Mouse (Mus musculus) layer of hippocampus, adult 8-10 months (tissue): ENCODE data around the gene Rrp1. TPM values are rescaled to one million over a fixed set of nuclear protein-coding genes. Genes with fewer than 3 reads are reported as not detected.

Source experiments
- DNase-seq, 2 experiments: peaks; one replicate each; pipeline ENCODE4 v3.0.0; 2022; ENCODE audit warnings: low spot score in 2 of 2
- total RNA-seq, 4 experiments: library from RNA; stranded (reverse); gene quantifications; 2 replicates each; pipeline ENCODE4 v1.2.4; 2022

The Rrp1 gene
- total RNA-seq = 100 to 1,000 TPM; 323 to 359 (median 334) TPM

- DNase-seq = peak; percentile 95 to 98
Observed at GRCm38 (mm10) chr10:78412319-78413151, at the start of gene Rrp1. TSS of gene Rrp1 (minus strand) at chr10:78413043.

DNA sequence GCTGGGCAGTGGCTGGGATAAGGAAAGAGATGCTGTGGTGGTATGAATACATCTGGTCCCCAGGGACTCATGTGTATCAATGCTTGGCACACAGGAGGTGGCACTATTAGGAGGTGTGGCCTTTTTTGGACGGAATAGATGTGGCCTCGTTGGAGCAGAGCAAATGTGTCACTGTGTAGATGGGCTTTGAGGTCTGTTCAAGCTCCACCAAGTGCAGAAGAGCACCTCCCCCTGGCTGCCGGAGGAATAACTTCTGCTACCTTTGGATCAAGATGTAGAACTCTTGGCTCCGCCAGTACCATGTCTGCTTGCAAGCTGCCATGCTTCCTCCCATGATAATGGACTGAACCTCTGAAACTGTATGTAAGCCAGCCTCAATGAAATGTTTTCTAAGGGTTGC, 48.9 kb upstream of the Rrp1 start:
- DNase-seq = no peak

- no peak for DNase-seq
Observed at GRCm38 (mm10) chr10:78460463-78460862, 47.6 kb upstream of the Rrp1 start.

GRCm38 (mm10) chr10:78458348-78459111, 45.7 kb upstream of the Rrp1 start:
- no peak for DNase-seq

GRCm38 (mm10) chr10:78457495-78458347, 44.9 kb upstream of the Rrp1 start:
- DNase-seq = no peak

- peak; percentile 47 to 62 for DNase-seq
Observed at GRCm38 (mm10) chr10:78456696-78457095, 43.9 kb upstream of the Rrp1 start.

DNA sequence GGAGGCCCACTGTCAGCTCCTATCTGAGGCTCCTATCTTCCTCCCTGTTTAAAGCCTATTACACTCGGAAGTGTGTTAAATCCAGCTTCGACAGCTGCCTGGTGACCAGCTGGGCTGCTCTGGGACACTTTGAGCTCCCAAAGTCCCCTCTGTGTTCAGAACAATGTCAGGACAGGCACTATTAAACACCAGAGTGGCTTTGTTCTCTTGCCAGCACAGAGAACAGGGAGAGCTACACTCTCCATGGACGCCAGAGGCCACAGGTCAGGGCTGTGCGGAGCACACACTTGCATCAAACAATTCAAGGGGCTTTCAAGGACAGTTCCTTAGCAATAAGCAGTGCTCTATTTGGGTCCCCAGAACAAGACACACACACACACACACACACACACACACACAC, 39.8 kb upstream of the Rrp1 start:
- no peak for DNase-seq

DNA sequence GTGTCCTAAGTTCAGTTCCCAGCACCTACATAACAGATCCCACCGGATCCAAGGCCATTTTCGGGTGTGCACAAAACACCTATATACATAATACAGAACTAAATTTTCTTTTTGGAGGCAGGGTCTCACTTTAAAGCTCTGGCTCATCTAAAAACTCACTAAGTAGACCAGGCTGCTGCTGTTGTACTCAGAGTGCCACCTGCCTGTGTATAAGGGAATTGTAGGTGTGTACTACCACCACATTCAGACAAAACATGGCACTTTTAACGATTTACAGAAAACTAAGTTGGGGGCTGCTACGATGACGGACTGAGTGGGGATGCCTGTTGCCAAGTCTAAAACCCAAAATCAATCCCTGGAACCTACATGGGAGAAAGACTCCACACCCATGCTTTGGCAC, 37.9 kb upstream of the Rrp1 start:
- DNase-seq = no peak

GRCm38 (mm10) chr10:78447396-78447795, 34.6 kb upstream of the Rrp1 start:
- DNase-seq = no peak

GRCm38 (mm10) chr10:78446195-78446594, 33.4 kb upstream of the Rrp1 start:
- no peak for DNase-seq

GRCm38 (mm10) chr10:78442292-78442691, 29.4 kb upstream of the Rrp1 start:
- no peak for DNase-seq

- no peak for DNase-seq
Observed at GRCm38 (mm10) chr10:78441606-78442005, 28.8 kb upstream of the Rrp1 start.

DNA sequence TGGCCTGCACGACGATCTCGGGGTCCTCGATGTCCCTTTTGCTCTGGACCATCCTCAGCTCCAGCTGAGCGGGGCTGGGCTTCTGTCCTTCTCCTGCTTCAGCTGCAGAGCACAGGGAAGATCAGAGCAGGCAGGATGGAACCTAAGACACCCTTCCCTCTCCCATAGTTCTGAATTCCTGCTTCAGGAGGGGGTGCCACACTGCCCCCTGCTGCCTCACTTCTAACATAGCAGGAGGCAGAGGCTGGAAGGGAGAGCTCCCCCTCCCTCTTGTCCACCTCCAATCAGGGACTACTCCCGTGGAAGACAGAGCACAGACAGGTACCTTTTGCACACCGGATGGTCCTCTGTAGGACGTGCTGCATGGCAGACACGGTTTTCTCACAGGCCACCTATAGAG, 28.0 kb upstream of the Rrp1 start:
- no peak for DNase-seq

GRCm38 (mm10) chr10:78439990-78440389, 27.1 kb upstream of the Rrp1 start:
- DNase-seq = no peak

DNA sequence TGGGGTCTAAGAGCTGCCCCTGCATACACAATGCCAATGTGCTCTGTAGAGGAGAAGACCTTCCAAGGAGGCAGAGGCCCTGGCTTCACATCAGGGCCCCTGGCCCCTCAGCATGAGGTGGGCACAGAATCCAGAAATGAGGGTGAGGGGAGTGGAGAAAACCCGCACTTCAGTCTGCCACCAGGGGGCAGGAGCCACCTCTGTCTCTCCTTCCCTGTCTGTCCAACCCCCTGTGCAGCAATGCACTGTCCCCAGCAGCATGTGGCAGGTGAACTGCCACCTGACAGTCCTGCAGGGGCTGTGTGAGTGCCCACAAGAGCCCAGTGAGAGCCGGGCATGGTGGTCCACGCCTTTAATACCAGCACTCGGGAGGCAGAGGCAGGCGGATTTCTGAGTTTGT, 26.7 kb upstream of the Rrp1 start:
- no peak for DNase-seq

DNA sequence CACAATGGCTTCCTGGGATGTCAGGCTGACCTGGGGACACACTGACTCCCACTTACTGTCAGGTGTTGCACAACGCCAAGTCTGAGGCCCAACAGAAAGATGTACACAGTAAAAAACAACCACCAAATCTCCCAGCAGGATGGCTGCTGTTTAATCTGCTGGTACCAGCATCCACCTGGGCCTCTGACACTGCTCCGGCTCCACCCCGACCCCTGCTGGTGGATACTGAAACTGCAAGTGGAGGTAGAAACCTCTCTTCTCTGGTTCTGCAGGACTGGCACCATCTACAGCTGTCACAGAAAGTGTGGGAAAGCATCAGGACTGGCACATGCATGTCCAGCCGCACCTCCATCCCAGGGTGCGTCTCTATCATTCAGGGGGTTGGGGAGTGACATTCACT, 25.3 kb upstream of the Rrp1 start:
- peak; percentile 54 to 81 for DNase-seq

- DNase-seq = no peak
Observed at GRCm38 (mm10) chr10:78432853-78433252, 20.0 kb upstream of the Rrp1 start.

DNA sequence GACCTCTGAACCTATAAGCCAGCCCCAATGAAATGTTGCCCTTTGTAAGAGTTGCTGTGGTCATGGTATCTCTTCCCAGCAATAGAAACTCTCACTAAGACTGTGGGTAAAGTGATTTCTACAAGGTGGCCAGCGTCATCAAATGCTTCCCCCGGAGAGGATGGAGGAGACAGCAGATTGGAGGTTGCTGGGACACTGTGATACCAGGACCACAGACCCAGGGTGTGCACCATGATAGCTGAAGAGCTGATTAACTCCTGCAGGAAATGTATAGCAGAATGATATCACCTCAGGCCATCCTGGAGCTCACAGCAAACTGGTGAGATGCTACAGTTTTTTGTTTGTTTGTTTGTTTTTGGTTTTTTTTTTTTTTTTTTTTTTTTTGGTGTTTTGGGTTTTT, 16.9 kb upstream of the Rrp1 start:
- no peak for DNase-seq

DNA sequence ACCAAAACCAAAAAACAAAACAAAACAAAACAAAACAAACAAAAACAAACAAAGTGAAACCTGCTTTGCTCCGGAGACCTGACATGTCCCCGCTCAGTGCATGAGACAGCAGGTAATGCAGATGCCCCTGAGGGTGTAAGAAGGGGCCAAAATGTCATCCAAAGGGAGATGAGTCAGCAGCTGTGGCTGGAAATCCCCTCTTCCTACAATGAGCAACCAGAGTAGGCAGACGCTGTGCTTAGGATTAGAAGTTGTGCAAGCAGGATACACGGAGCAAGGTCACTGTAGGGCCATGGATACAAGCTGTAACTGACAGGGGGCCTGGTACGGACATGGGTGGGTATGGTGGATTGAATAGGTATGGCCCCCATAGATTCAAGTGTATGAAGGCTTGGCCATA, 16.3 kb upstream of the Rrp1 start:
- no peak for DNase-seq

DNA sequence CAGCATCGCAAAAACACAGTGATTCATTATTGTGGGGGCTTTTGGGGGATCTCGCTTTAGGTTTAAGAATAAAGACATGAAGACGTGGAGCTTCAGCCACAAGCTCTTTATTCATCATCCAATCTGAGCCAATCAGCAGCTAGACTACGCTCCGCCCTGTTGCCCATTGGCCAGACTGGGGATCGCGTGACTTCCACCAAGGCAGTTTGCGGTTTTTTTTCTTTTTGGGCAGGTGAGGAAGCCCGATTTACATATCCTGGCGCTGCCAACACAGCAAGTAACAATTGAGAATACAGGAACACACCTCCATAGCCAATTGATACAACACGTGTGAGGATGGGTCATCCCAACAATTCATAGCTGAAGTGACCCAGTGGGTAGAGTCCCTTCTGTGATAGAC, 15.2 kb upstream of the Rrp1 start:
- no peak for DNase-seq

GRCm38 (mm10) chr10:78426117-78426735, 13.4 kb upstream of the Rrp1 start:
- no peak for DNase-seq
